Mouse (Mus musculus): Measurements from ENCODE around the gene Carhsp1.

The Carhsp1 gene

DNA sequence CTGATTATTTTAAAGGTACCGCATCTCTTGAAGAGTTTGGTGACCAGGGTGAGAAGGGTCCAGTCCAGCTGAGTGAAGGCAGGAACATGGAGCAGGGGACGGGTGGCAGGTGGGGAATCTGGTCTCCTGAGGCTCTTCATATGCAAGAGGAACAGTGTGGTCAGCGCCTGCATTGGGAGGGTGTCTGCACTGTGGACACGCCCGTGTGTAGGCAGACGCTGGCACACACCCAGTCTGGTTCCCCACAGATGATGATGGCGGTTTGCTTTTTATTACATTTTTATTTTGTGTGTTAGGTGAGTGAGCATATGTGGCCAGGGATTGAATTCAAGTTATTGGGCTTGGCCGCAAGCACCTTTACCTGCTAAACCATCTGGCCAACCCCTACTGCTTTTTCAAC lies 3.6 kb upstream of the Carhsp1 start:
- DNase-seq (ENCODE audit: low read depth, low spot score): no peak

DNA sequence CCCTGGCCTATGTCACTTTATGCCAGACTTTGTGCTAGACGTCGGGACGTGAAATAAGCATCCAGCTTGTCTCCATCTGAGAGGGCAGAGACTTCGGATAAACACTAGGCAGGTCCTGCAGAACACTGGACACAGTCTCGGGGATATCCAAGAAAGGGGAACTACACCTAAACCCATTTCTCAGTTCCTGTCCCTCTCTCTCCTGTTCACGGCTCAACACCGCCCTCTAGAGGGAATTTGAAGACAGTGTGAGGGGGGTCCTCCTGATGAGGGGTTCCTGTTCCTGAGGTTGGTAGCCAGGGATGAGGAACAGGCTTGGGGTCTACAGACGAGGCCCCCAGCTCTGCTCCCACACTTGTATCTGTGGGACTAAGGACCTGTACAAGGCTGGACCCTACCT lies 2.2 kb upstream of the Carhsp1 start:
- peak; percentile 81 for DNase-seq (ENCODE audit: low read depth, low spot score)

GRCm38 (mm10) chr16:8673343-8673742 lies 1.4 kb upstream of the Carhsp1 start:
- no peak for DNase-seq (ENCODE audit: low read depth, low spot score)

GRCm38 (mm10) chr16:8672811-8673210 lies 856 bp upstream of the Carhsp1 start:
- no peak for DNase-seq (ENCODE audit: low read depth, low spot score)

GRCm38 (mm10) chr16:8672350-8672687 lies 364 bp upstream of the Carhsp1 start:
- no peak for DNase-seq (ENCODE audit: low read depth, low spot score)

DNA sequence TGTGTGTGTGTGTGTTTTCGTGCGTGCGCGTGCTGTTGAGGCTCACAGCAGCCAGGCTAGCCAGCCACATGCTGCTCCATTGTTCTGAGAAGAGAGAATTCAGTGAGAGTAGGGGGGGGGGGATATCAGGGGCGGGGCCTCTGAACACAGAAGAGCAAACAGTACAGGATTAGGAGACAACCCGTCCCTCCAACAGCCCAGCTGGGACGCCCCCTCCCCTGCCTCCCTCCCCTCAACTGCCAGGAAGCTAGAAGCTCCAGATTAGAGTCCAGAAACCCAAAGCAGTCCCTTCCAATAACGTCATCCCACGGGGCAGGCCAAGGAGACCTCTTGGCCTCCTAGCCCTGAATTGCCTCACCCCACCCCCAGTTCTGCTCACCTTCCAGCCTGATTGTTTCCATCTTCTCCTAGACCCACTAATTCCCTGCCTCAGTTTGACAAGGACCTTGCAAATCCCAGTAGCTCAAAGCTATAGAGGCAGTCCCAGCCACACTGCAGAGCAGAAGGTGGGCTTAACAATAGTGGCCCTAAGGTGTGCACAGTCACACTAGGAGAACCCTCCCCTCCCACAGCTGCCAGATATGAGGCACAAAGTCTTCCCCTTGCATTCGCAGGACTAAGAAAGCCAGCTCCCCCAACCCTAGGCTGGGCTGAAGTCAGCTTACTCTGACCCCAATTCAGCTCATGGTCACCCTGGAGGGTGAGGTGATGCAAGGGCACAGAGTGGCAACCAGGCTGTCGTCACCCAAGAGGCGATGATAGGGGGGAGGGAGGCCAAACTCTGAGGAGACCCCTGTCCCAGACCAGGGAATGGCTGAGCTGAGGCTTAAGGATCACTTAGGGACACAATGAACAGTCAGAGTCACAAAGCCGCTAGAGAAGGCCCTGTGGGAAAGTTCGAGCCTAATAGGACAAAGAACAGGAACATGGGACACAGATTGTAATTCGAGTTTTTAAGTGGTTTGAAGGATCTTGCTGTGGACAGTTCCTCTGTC lies 1.6 kb downstream of the Carhsp1 start:
- DNase-seq (ENCODE audit: low read depth, low spot score): peak; percentile 44

GRCm38 (mm10) chr16:8669432-8669831 lies 2.5 kb downstream of the Carhsp1 start:
- no peak for DNase-seq (ENCODE audit: low read depth, low spot score)

DNA sequence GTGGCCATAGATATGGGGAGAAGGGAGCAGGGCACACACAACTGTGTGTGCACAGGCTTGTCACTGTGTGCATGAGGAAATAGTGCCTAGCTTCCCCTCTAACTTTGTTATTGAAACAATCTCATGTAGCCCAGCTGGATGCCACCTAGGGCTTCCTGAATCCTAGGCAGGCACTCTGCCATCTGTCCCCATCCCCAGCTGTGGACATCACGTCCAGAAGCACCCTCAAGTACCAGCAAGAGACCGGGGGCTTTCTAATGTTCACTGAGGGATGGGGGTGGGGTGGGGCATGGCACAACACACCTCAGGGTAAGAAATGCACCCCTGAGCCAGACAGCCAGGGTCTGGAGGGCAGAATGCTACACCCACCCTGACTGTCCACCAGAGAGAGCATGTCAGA lies 3.6 kb downstream of the Carhsp1 start:
- DNase-seq (ENCODE audit: low read depth, low spot score): no peak

GRCm38 (mm10) chr16:8667814-8668213 lies 4.1 kb downstream of the Carhsp1 start:
- peak; percentile 63 for DNase-seq (ENCODE audit: low read depth, low spot score)

DNA sequence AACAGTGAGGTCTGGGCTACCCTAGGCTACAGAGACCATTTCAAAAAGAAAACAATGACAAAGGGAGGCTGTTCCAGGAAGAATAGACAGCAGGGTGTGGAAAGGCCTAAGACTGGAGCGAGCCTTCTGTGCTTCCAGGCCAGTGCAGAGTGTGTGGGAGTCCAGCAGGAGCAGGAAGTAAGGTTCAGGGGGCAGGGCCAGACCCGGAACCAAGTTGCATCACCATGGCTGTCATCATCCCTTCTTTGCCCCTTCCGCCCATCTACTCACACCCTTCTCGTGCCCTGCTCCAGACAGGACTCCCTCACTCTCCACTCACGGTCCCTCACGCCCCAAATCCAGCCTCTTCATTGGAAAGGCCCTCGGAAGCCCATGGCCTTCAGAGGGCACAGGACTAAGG lies 4.7 kb downstream of the Carhsp1 start:
- peak; percentile 77 for DNase-seq (ENCODE audit: low read depth, low spot score)

GRCm38 (mm10) chr16:8666452-8666851 lies 5.5 kb downstream of the Carhsp1 start:
- peak; percentile 85 for DNase-seq (ENCODE audit: low read depth, low spot score)

GRCm38 (mm10) chr16:8665367-8665766 lies 6.6 kb downstream of the Carhsp1 start:
- no peak for DNase-seq (ENCODE audit: low read depth, low spot score)

DNA sequence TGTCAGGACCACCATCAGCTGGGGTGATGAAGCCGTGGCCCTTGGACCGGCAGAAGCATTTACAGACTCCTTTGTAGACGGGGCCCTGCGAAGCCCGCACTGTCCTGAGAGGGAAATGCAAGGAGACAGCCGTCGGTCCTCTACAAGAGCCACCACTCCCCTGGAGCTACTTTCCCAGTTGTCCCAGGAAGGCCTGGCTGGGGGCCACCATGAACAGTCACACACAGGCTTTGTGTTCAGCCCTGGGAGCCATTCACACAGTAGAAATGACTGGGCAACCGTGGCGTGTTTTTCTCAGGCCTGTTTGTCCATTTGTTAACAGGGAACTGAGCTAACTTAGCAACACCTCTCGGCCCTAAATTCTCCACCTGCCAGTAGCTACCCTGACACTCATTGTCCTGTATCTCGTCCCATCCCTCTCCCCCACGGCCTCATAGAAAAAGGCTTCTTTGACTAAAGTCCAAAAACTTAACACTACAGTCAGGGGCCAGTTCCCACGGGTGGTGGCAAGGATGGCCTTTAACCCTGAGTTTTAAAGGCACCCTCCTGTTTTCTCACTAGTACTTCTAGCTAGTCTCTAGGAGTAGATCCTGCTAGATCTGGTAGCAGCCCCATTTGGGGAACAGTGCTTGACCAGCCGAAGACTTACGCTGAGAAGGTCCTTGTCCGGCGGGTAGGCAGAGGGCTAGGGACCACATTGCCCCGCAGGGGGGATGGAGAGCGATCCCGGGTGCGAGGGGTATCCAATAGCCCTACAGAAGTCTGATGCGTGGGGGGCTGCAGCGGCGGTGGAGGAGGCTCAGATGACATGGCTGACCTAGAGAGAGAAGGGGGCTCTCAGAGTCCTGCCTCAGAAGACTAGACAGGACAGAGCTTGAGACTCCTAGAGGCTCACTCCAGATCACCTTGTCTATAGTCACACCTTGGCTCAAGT lies 8.1 kb downstream of the Carhsp1 start:
- no peak for DNase-seq (ENCODE audit: low read depth, low spot score)

- DNase-seq (ENCODE audit: low read depth, low spot score): no peak
Observed at GRCm38 (mm10) chr16:8663022-8663421, 8.9 kb downstream of the Carhsp1 start.

- DNase-seq (ENCODE audit: low read depth, low spot score): no peak
Observed at GRCm38 (mm10) chr16:8658764-8659163, 13.2 kb downstream of the Carhsp1 start.

DNA sequence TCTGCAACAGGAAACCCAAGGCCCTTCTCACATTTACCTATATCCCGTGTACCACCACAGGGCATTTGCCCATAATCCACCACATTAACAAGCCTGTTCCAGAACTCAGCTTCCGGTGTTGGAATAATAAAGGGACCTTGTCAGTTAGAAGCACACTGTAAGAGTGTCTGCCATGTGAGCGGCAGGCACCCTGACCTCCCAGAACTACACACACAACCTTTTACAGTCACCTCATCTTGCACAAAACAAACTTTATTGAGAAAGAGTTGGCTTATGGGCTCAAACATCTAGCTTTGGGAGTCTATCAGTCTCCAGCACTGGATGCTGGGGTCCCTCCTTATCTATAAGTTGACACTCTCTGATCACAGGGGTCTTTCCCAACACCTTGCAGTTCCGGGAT lies 13.6 kb downstream of the Carhsp1 start:
- DNase-seq (ENCODE audit: low read depth, low spot score): no peak

- no peak for DNase-seq (ENCODE audit: low read depth, low spot score)
Observed at GRCm38 (mm10) chr16:8656256-8656655, 15.7 kb downstream of the Carhsp1 start.

GRCm38 (mm10) chr16:8655599-8655998 lies 16.4 kb downstream of the Carhsp1 start:
- DNase-seq (ENCODE audit: low read depth, low spot score): no peak

GRCm38 (mm10) chr16:8655108-8655507 lies 16.8 kb downstream of the Carhsp1 start:
- no peak for DNase-seq (ENCODE audit: low read depth, low spot score)

- DNase-seq (ENCODE audit: low read depth, low spot score): peak; percentile 53
Observed at GRCm38 (mm10) chr16:8650007-8650406, 21.9 kb downstream of the Carhsp1 start.

GRCm38 (mm10) chr16:8645546-8645945 lies 26.4 kb downstream of the Carhsp1 start:
- DNase-seq (ENCODE audit: low read depth, low spot score): no peak

GRCm38 (mm10) chr16:8643855-8644254 lies 28.1 kb downstream of the Carhsp1 start:
- peak; percentile 80 for DNase-seq (ENCODE audit: low read depth, low spot score)

Data from 3T3-L1 (cell line).